Mouse (Mus musculus): ENCODE results near the gene Pnpla3. TPM values are rescaled to one million over a fixed set of nuclear protein-coding genes. Genes with fewer than 3 reads are reported as not detected.

Pnpla3 gene
- polyA plus RNA-seq, 1 experiment from 2014 or later: 1.9 TPM

DNA sequence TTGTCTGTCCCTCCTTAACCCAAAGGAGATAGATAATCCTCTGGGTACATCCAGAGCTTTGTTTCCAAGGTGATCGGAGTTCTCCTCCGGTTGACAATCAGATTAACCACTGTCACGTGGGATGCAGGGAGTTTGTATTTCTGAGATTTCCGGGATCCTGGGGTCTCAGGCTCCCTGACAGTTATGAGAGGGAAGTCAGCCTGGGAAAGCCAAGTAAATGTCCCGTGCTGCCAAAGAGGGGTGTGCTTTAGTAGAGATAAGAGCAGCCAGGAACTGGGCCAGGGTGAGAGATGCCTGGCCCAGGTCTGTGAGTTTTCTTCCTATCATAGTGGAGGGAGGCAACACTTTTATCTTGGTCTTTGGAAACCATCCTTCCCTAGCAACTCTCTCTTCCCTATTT lies 63.0 kb downstream of the Pnpla3 start:
- H3K4me2 ChIP-seq (ENCODE audit: low read depth, low read length): peak overlapping the region; percentile 86
- no peaks in the 10 kb centered on the region for H3K9me3 ChIP-seq (ENCODE audit: low read length)
- TF ChIP-seq CTCF (IDR thresholded peaks at IDR 0.05; ENCODE audit: low read depth) (no peak), EP300 (IDR thresholded peaks at IDR 0.05; ENCODE audit: low read depth) (no peak)
- H3K27me3 ChIP-seq (ENCODE audit: insufficient read depth, low read length): 0 out of 2 replicates have a peak, but pooled peaks cover 15% of the 10 kb centered on the region
- no peaks in the 10 kb centered on the region for H3K36me3 ChIP-seq (replicated peaks; ENCODE audit: insufficient read depth, low read length)
- ATAC-seq: peak; percentile 33
- no peak for DNase-seq
- H3K27ac ChIP-seq (ENCODE audit: low read depth): peak overlapping the region; percentile 64
- H3K4me3 ChIP-seq (ENCODE audit: low read depth, low read length): peak overlapping the region; percentile 59
- H3K9ac ChIP-seq (replicated peaks): no peak overlapping the region; the same call in 1 of the 2 replicates
- peaks cover 21% of the 10 kb centered on the region for H3K4me1 ChIP-seq (ENCODE audit: insufficient read depth)
- 23% methylated on average over 5 of the region's 5 CpGs for WGBS (ENCODE audit: insufficient replicate concordance)

DNA sequence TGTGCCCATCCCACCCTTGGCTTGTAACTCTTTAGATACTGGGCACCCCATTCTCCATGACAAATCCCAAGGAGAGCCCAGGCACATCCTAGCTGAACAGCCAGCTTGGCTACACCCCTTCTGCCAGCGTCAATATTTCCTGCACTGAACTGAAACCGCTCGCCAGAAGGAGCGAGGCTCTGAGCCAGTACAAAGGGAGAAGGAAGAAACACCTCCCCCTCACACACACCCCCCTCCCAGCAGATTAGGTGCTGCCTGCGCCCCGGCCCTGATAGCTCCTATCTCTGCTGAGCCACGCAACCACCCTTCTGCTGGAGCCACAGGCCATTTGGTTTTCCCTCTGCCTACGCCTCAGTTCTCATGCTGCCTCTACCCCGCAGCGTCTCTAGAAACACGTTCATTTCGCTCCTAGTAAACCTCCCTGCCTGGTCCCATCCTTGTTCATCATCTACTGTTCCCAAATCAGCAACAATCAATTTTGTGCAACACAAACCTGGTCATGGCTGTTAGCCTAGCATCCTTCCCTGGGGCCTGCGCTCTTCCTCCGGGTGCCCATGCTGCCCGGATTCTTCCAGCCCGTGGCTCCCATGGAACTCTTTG lies 63.6 kb downstream of the Pnpla3 start:
- 4% methylated on average over 16 of the region's 16 CpGs for WGBS (ENCODE audit: insufficient replicate concordance)
- Histone ChIP-seq H3K4me1 (ENCODE audit: insufficient read depth) (peaks cover 21% of the 10 kb centered on the region), H3K4me3 (ENCODE audit: low read depth, low read length) (peak overlapping the region; percentile 59), H3K27ac (ENCODE audit: low read depth) (peak overlapping the region; percentile 64), H3K36me3 (replicated peaks; ENCODE audit: insufficient read depth, low read length) (no peaks in the 10 kb centered on the region), H3K27me3 (ENCODE audit: insufficient read depth, low read length) (0 out of 2 replicates have a peak, but pooled peaks cover 11% of the 10 kb centered on the region), H3K9ac (replicated peaks) (peak overlapping the region; percentile 47), H3K9me3 (ENCODE audit: low read length) (no peaks in the 10 kb centered on the region), H3K4me2 (ENCODE audit: low read depth, low read length) (peak overlapping the region; percentile 86)
- ATAC-seq: peak; percentile 74
- TF ChIP-seq EP300 (IDR thresholded peaks at IDR 0.05; ENCODE audit: low read depth) (peak; percentile 73), CTCF (IDR thresholded peaks at IDR 0.05; ENCODE audit: low read depth) (no peak)
- peak; percentile 60 for DNase-seq

DNA sequence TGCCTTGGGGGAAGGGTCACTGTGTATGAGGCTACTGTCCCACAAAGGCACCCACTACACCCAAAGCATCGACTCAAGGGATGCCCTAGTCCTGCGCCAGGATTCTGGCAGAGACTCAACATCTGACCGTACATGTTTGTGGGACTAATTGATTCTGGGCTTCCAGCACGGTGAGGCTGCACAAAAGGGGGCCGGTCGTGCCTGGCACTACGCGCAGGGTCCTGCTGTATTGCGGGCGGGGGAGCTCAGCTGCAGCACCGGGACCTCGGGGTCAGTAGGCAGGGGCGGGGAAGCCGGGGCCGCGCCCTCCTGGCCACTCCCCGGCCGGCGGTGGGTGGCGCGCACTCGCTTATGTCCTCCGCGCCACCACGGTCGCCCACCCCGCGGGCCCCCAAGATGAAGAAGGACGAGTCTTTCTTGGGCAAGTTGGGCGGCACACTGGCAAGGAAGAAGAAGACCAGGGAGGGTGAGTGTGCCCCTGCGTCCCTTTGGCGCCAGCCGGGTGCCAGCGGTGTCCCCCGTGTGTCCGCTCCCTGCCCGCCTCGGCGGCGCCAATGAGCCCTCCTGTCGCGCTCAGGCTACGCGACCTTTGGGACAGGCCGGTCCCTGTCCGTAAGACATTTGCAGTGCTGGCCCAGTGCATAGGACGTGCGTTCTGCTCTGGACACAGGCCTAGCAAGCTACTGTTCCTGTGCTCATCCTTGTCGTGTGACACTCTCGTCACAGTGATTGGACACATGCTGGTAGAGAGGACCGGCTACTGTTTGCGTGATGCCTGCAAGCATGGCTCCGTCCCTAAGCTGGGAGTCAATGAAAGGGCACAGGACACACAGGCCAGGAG lies 64.3 kb downstream of the Pnpla3 start, which contains the start of gene Parvb:
Gene Parvb (plus strand): TSS at position 323 of the 841 bp plus-strand sequence.
- WGBS (ENCODE audit: insufficient replicate concordance): 3% methylated on average over 49 of the region's 53 CpGs
- Histone ChIP-seq H3K9ac (replicated peaks) (peak within 1 kb of the TSS; percentile 47), H3K27ac (ENCODE audit: low read depth) (peak within 1 kb of the TSS; percentile 64), H3K4me1 (ENCODE audit: insufficient read depth) (peaks cover 25% of the 10 kb centered on the region), H3K36me3 (replicated peaks; ENCODE audit: insufficient read depth, low read length) (no peaks in the 10 kb centered on the region), H3K4me2 (ENCODE audit: low read depth, low read length) (peak within 1 kb of the TSS; percentile 86), H3K9me3 (ENCODE audit: low read length) (no peaks in the 10 kb centered on the region), H3K4me3 (ENCODE audit: low read depth, low read length) (peak within 1 kb of the TSS; percentile 59), H3K27me3 (ENCODE audit: insufficient read depth, low read length) (0 out of 2 replicates have a peak, but pooled peaks cover 11% of the 10 kb centered on the region)
- ATAC-seq: peak; percentile 64
- peak; percentile 64 for DNase-seq
- no peak for TF ChIP-seq EP300 (IDR thresholded peaks at IDR 0.05; ENCODE audit: low read depth)
- TF ChIP-seq CTCF (IDR thresholded peaks at IDR 0.05; ENCODE audit: low read depth): no peak

DNA sequence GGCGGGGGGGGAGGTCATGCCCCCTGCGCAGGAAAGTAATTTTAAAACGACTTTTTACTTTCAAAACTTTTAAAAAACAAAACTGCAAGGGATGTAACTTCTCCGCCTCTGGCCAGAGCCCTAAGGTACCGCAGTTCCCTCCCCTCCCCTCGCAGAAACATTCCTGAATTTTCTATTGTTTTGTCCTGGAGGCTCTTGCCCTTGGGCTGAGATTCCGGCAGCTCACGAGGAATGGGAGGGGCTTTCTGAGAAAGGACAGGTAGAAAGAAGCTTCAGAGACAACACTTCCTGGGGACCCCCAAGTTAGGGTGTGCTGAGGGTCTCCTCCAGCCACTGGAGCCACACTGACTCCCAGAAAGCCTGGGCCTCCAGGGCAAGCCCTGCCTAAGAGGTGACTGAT lies 65.0 kb downstream of the Pnpla3 start:
- Histone ChIP-seq H3K4me2 (ENCODE audit: low read depth, low read length) (peak overlapping the region; percentile 86), H3K4me1 (ENCODE audit: insufficient read depth) (peaks cover 25% of the 10 kb centered on the region)

DNA sequence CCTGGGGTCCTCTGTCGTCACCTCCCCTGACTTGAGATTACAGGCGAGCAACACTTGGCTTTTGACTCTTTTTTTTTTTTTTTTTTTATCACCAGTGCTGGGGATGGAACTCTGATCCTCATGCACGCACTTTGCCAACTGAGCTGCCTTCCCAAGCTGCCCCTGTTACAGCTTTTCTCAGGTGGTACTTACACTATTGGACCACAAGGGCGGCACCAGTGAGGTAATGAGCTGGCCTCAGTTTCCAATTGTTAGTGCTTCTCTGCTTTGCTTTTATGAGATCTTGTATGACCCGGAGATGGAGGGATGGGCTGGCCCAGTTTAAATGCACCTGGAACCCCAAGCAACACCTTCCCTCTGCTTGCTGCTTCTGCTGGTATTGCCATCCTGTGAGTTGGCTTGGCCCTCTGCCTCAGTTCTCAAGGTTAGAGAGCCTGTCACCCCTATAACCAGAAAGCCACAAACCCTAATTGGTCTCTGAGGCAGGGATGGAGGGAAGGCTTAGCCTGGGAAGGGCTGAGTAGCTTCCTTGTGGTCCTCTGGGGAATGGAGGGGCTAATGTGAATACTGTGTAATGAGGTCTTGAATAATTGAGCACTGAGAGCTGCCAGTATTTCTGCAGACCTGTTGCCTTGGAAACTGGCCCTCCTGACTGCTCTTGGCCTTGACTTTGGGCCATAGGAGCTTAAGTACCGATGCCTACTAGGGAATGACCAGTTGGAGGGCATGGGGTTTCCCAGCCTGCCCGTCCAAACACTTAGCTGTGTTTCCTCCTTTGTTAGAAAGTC lies 67.4 kb downstream of the Pnpla3 start:
- Histone ChIP-seq H3K9ac (replicated peaks) (no peak overlapping the region), H3K4me1 (ENCODE audit: insufficient read depth) (peaks cover 28% of the 10 kb centered on the region), H3K4me2 (ENCODE audit: low read depth, low read length) (0 out of 2 replicates have a peak overlapping the region, but pooled peaks have one; percentile 7), H3K36me3 (replicated peaks; ENCODE audit: insufficient read depth, low read length) (no peaks in the 10 kb centered on the region), H3K9me3 (ENCODE audit: low read length) (no peaks in the 10 kb centered on the region), H3K27ac (ENCODE audit: low read depth) (peak overlapping the region; percentile 66; the same call in 1 of the 2 replicates), H3K4me3 (ENCODE audit: low read depth, low read length) (no peak overlapping the region), H3K27me3 (ENCODE audit: insufficient read depth, low read length) (0 out of 2 replicates have a peak, but pooled peaks cover 9% of the 10 kb centered on the region)
- DNase-seq: no peak
- WGBS (ENCODE audit: insufficient replicate concordance): 67% methylated on average over 7 of the region's 7 CpGs
- ATAC-seq: no peak
- no peak for TF ChIP-seq EP300 (IDR thresholded peaks at IDR 0.05; ENCODE audit: low read depth)
- TF ChIP-seq CTCF (IDR thresholded peaks at IDR 0.05; ENCODE audit: low read depth): peak; percentile 34; the same call in 1 of the 2 replicates

More for the DNA sequence above, 65.0 kb downstream of the Pnpla3 start:
- Histone ChIP-seq H3K27ac (ENCODE audit: low read depth) (no peak overlapping the region), H3K4me3 (ENCODE audit: low read depth, low read length) (peak overlapping the region; percentile 59), H3K9me3 (ENCODE audit: low read length) (no peaks in the 10 kb centered on the region), H3K36me3 (replicated peaks; ENCODE audit: insufficient read depth, low read length) (no peaks in the 10 kb centered on the region), H3K27me3 (ENCODE audit: insufficient read depth, low read length) (0 out of 2 replicates have a peak, but pooled peaks cover 11% of the 10 kb centered on the region), H3K9ac (replicated peaks) (0 out of 2 replicates have a peak overlapping the region, but pooled peaks have one; percentile 22)
- ATAC-seq: no peak
- DNase-seq: no peak
- TF ChIP-seq CTCF (IDR thresholded peaks at IDR 0.05; ENCODE audit: low read depth) (no peak), EP300 (IDR thresholded peaks at IDR 0.05; ENCODE audit: low read depth) (no peak)
- 52% methylated on average over 8 of the region's 8 CpGs for WGBS (ENCODE audit: insufficient replicate concordance)
